Mouse (Mus musculus) limb, embryonic 14.5 days (tissue): ENCODE results near the gene Tnr. TPM values are rescaled to one million over a fixed set of nuclear protein-coding genes. Genes with fewer than 3 reads are reported as not detected.

Source experiments
- ATAC-seq: fragments of 200-750 bp; cut with Nextera tagmentation; 2 replicates; pipeline ENCODE4 v1.8.0; 2017; ENCODE audit warnings: low read depth, moderate number of reproducible peaks, moderate TSS enrichment; ENCODE audit not compliant: low FRiP score
- DNase-seq: peaks from one replicate; pipeline ENCODE4 v3.0.0-alpha.2; 2015; ENCODE audit warnings: low spot score
- H3K27ac ChIP-seq: fragments of 300-500 bp; sonication (generic); replicated peaks from 2 replicates; pipeline ENCODE4 v1.5.1; 2014; ENCODE audit warnings: low read depth, mild to moderate bottlenecking, low read length, moderate library complexity, mixed read lengths
- H3K27me3 ChIP-seq: fragments of 300-500 bp; sonication (generic); 2 replicates; pipeline ENCODE4 v1.6.1; 2014; ENCODE audit warnings: low read length, mixed read lengths; ENCODE audit not compliant: control insufficient read depth, insufficient read depth
- H3K36me3 ChIP-seq: fragments of 300-500 bp; sonication (generic); 2 replicates; pipeline ENCODE4 v1.6.1; 2014; ENCODE audit warnings: mild to moderate bottlenecking, low read length, moderate library complexity, mixed read lengths; ENCODE audit not compliant: control insufficient read depth, insufficient read depth
- H3K4me1 ChIP-seq: fragments of 300-500 bp; sonication (generic); 2 replicates; pipeline ENCODE4 v1.6.1; 2014; ENCODE audit warnings: antibody characterized with exemption, low read length, mixed read lengths; ENCODE audit not compliant: control insufficient read depth, insufficient read depth
- H3K4me2 ChIP-seq: fragments of 300-500 bp; sonication (generic); replicated peaks from 2 replicates; pipeline ENCODE4 v1.6.1; 2014; ENCODE audit warnings: low read depth, mild to moderate bottlenecking, low read length, moderate library complexity; ENCODE audit not compliant: severe bottlenecking
- H3K4me3 ChIP-seq: fragments of 300-500 bp; sonication (generic); replicated peaks from 2 replicates; pipeline ENCODE4 v1.5.1; 2014; ENCODE audit warnings: low read length
- H3K9ac ChIP-seq: fragments of 300-500 bp; sonication (generic); 2 replicates; pipeline ENCODE4 v1.6.1; 2014; ENCODE audit warnings: mild to moderate bottlenecking, low read depth, low read length, moderate library complexity; ENCODE audit not compliant: severe bottlenecking
- H3K9me3 ChIP-seq: fragments of 300-500 bp; sonication (generic); 2 replicates; pipeline ENCODE4 v1.6.1; 2016; ENCODE audit warnings: low read length; ENCODE audit not compliant: control insufficient read depth
- POLR2A ChIP-seq: fragments of 200-500 bp; IDR thresholded peaks from 2 replicates; pipeline ENCODE4 v1.8.0; 2012; ENCODE audit warnings: inconsistent platforms, mild to moderate bottlenecking, moderate library complexity, borderline replicate concordance; ENCODE audit not compliant: insufficient read depth, insufficient read length; ENCODE audit errors: extremely low read depth
- WGBS: fragments of 180-500 bp; shearing (Covaris S2); extraction: QIAGEN DNeasy Blood & Tissue Kit; methylation state at CpG from one replicate; pipeline ENCODE4 v1.1.7; 2014; 5-methylcytosine and 5-hydroxymethylcytosine counted together
- polyA plus RNA-seq, 2 experiments: library from polyadenylated mRNA; depleted of rRNA in 1 of 2; stranded (reverse) in 1 of 2; unstranded in 1 of 2; fragments of >200 nt; fragmentation: Nextera tagmentation in 1 of 2; extraction: Ambion mirVana in 1 of 2; gene quantifications; 2 replicates each; pipeline versions ENCODE4 v1.2.1 to v1.2.3; 2012 to 2014

The Tnr gene
- polyA plus RNA-seq, 2 experiments: 0.03 to 0.15 TPM

GRCm38 (mm10) chr1:159865696-159866095 is 342.1 kb downstream of the Tnr start:
- no peak for DNase-seq
- WGBS: 35% methylated on average over 1 of the region's 1 CpGs
- H3K9me3 ChIP-seq: no peaks in the 10 kb centered on the region
- H3K4me1 ChIP-seq: no peaks in the 10 kb centered on the region
- H3K4me3 ChIP-seq: no peak overlapping the region
- ATAC-seq: no peak
- no peak overlapping the region for H3K4me2 ChIP-seq
- no peak overlapping the region for H3K9ac ChIP-seq
- H3K27ac ChIP-seq: no peak overlapping the region
- no peaks in the 10 kb centered on the region for H3K27me3 ChIP-seq
- H3K36me3 ChIP-seq: no peaks in the 10 kb centered on the region
- TF ChIP-seq POLR2A: no peak

DNA sequence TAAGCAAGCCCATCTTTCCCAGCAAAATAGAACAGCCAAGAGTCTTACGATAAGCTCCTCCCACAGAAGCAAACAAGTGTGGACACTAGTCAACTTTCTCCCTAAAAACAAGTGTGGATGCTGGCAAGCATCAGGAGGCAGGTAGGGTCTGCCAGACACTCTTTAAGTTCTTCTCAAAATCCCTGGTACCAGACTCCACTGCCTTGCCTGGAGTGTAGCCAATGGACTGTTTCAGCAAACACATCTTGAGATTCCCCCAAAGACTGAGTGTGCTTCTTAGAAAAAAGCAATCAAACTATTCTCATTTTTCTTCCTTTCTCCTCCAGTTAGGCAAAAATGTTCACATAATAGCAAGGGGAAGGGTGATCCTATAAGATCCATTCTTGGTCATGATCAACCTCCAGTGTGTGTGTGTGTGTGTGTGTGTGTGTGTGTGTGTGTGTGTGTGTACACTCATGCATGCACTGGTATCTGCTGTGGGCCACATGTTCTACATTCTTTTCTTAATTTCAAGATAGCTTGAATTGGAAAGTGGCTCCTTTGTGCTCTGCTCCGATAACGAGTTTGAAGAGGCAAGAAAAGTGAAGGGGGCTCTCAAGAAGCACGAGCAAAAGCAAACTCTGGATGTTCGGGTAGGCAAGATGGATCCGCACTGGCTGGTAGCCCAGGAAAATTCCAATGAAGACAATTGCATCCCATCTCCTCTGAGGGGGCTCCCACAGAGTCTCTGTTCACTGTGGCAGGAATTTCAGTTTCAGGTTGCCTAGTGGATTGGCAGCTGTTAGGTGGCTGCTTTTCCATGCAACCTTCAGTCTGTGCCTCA is 346.3 kb downstream of the Tnr start:
- DNase-seq (no peak), ATAC-seq (no peak)
- Histone ChIP-seq H3K4me1 (no peaks in the 10 kb centered on the region), H3K27ac (no peak overlapping the region), H3K36me3 (no peaks in the 10 kb centered on the region), H3K9me3 (no peaks in the 10 kb centered on the region), H3K9ac (no peak overlapping the region), H3K4me3 (no peak overlapping the region), H3K27me3 (no peaks in the 10 kb centered on the region), H3K4me2 (no peak overlapping the region)
- no peak for TF ChIP-seq POLR2A
- WGBS: 86% methylated on average over 6 of the region's 6 CpGs

DNA sequence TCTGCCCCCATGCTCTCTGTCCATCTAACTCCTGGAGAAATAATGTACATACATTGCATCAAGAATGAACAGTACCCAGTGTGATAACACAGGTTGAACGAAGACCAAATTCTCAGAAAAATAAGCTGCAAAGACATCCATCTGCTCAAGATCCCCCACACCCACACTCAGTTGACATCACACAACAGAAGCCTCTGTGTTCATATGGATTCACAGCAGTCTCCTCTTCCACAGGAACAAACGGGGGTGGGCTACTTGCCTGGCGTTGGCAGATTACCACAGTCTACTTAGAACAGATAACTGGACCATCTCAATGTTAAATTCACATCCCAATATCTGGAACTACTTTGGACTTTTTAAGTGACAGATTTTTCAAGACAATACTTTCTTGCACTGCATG is 349.3 kb downstream of the Tnr start:
- Histone ChIP-seq H3K9me3 (no peaks in the 10 kb centered on the region), H3K36me3 (no peaks in the 10 kb centered on the region), H3K4me3 (no peak overlapping the region), H3K27ac (no peak overlapping the region), H3K4me2 (no peak overlapping the region), H3K4me1 (no peaks in the 10 kb centered on the region), H3K27me3 (no peaks in the 10 kb centered on the region), H3K9ac (no peak overlapping the region)
- no peak for ATAC-seq
- DNase-seq: no peak
- no peak for TF ChIP-seq POLR2A
- WGBS: 72% methylated on average over 3 of the region's 3 CpGs

DNA sequence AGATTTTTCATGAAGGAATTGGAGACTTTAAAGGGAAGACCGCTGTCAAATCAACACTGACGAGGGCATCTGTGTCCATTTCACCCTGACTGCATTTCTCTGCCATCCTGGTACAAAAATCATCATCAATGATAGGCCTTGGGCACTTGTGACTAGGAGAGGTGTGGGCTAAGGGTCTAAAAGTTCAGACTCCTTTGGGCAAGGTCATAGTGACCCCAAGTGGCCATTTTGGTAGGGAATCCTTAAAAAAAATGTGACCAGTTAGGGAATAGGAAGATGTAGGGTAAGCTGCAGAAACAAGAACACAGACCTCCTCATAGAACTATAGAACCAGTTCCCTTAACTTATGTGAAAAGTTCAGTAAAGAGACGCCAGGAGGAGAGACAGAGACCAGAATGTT is 355.1 kb downstream of the Tnr start:
- H3K4me2 ChIP-seq: no peak overlapping the region
- H3K9ac ChIP-seq: no peak overlapping the region
- H3K27me3 ChIP-seq: no peaks in the 10 kb centered on the region
- H3K36me3 ChIP-seq: no peaks in the 10 kb centered on the region
- H3K27ac ChIP-seq: no peak overlapping the region
- no peak for ATAC-seq
- no peak for TF ChIP-seq POLR2A
- DNase-seq: no peak
- no peaks in the 10 kb centered on the region for H3K9me3 ChIP-seq
- H3K4me3 ChIP-seq: no peak overlapping the region
- H3K4me1 ChIP-seq: no peaks in the 10 kb centered on the region
- WGBS: 57% methylated on average over 3 of the region's 3 CpGs

DNA sequence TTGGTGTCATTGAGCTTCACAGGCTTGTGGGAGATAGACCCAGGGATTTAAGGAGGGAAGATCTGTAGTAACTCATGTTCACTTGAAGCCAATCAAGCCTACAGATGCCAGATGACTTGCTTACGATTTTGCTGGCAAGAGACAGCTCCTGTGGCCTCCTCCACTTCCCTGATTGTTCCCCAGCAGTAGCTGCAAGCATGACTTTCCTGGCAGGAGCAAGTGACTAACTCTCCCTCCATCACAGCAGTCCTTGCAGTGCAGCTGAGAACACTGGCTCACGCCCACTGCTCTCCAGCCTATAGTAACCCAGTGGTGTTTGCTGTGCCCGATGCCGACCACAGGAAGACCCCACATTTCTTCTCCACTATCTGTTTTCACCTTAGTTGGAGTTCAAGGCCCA is 356.3 kb downstream of the Tnr start:
- no peak overlapping the region for H3K27ac ChIP-seq
- no peak for DNase-seq
- no peak overlapping the region for H3K4me2 ChIP-seq
- WGBS: 80% methylated on average over 4 of the region's 4 CpGs
- no peaks in the 10 kb centered on the region for H3K9me3 ChIP-seq
- ATAC-seq: no peak
- no peaks in the 10 kb centered on the region for H3K27me3 ChIP-seq
- H3K4me3 ChIP-seq: no peak overlapping the region
- no peak overlapping the region for H3K9ac ChIP-seq
- no peaks in the 10 kb centered on the region for H3K36me3 ChIP-seq
- no peaks in the 10 kb centered on the region for H3K4me1 ChIP-seq
- TF ChIP-seq POLR2A: no peak

GRCm38 (mm10) chr1:159885476-159885875 is 361.9 kb downstream of the Tnr start:
- no peak overlapping the region for H3K9ac ChIP-seq
- no peaks in the 10 kb centered on the region for H3K9me3 ChIP-seq
- no peak overlapping the region for H3K27ac ChIP-seq
- no peak for ATAC-seq
- no peak overlapping the region for H3K4me3 ChIP-seq
- no peaks in the 10 kb centered on the region for H3K4me1 ChIP-seq
- WGBS: 45% methylated on average over 3 of the region's 3 CpGs
- DNase-seq: no peak
- no peak for TF ChIP-seq POLR2A
- H3K4me2 ChIP-seq: no peak overlapping the region
- H3K27me3 ChIP-seq: no peaks in the 10 kb centered on the region
- H3K36me3 ChIP-seq: no peaks in the 10 kb centered on the region
